Mouse (Mus musculus) gonadal fat pad, adult 2 months (tissue): ENCODE measurements around the gene Dhx33. TPM values are rescaled to one million over a fixed set of nuclear protein-coding genes. Genes with fewer than 3 reads are reported as not detected.

Experiments
- DNase-seq: peaks from one replicate; pipeline ENCODE4 v3.0.0-alpha.2; 2012; ENCODE audit warnings: low read depth
- polyA plus RNA-seq: library from polyadenylated mRNA; depleted of rRNA; stranded (reverse); fragments of >200 nt; gene quantifications from 2 replicates; pipeline ENCODE4 v1.2.3, GENCODE M21; 2012

Dhx33 gene
- polyA plus RNA-seq, 1 experiment = 30.8 TPM

DNA sequence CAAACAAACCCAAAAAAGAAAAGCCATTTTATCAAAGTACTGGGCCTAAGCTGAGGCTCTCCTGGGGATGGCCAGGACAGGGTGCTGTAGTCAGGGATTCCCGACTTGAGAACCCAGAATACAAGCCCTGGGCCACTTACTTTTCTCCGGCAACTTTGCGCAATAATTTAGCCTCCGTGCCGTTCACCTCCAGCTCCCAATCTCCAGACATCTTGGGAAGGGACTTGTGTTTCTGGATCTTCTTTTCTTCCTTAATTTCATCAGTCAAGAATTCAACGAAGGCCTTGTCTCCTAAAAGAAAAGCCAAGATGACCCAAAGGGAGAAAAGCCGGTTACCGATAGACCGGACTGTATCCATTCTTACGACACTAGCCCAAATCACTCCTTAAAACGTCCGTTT, 22.2 kb downstream of the Dhx33 start:
- DNase-seq = no peak

- DNase-seq = no peak
Observed at GRCm38 (mm10) chr11:70980751-70981510, 23.3 kb downstream of the Dhx33 start.

- DNase-seq = no peak
Observed at GRCm38 (mm10) chr11:70980232-70980631, 24.0 kb downstream of the Dhx33 start.

DNA sequence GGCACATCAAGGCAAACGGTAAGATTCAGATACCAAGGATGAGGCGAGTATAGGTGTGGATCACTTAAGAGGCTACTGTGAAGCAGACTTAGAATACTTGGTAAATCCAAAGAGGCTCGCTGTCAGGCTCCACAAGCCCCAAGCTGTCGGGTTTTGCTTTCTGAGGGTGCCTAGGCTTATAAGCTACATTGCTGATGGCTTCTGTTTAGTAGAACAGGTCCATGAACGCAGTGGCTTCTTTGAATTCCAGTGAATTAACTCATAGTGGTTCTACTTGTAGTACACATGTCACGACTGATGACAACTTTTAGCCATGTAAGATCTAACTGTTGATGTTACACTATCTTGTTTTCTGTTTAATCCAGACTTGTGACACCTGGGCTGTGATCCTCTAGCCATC, 26.9 kb downstream of the Dhx33 start:
- DNase-seq = no peak

DNA sequence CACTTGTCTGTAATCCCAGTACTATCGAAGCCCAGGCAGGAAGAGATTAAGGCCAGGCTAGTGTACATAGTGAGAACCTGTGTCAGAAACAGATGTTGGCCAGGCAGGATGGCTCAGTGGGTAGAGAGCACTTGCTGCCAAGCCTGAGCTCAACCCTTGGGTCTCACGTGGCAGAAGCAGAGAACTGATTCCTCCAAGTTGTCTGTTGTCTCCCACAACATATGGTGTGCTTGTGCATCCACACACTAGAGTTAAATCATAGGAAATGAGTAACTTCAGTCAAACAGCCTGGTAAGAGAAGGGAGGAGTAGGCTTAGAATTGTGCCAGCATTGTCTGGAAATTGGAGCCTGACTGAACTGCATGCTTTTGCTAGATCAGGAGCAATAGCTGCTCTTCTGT, 29.0 kb downstream of the Dhx33 start:
- DNase-seq = no peak

DNA sequence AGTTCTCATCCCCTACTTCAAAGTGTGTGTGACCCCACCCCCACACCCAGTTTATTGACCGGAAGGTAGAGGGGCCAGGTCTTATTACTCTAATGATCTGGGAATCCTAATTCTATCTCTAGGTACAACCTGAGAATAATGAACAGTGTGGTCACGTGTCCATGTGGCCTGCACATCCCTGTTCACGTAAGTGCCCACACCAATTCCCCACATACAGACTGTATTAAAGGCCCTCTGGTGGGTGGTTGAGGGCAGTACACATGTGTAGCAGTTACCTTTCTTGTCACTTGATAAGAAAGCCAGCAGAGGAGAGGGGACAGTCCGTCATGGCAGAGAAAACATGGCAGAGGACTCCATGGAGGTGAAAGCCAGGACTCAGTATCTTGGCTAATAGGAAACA, 30.3 kb downstream of the Dhx33 start:
- DNase-seq = no peak

GRCm38 (mm10) chr11:70972586-70972985, 31.7 kb downstream of the Dhx33 start:
- DNase-seq = no peak

GRCm38 (mm10) chr11:70970560-70971540, 33.4 kb downstream of the Dhx33 start:
- DNase-seq = no peak

DNA sequence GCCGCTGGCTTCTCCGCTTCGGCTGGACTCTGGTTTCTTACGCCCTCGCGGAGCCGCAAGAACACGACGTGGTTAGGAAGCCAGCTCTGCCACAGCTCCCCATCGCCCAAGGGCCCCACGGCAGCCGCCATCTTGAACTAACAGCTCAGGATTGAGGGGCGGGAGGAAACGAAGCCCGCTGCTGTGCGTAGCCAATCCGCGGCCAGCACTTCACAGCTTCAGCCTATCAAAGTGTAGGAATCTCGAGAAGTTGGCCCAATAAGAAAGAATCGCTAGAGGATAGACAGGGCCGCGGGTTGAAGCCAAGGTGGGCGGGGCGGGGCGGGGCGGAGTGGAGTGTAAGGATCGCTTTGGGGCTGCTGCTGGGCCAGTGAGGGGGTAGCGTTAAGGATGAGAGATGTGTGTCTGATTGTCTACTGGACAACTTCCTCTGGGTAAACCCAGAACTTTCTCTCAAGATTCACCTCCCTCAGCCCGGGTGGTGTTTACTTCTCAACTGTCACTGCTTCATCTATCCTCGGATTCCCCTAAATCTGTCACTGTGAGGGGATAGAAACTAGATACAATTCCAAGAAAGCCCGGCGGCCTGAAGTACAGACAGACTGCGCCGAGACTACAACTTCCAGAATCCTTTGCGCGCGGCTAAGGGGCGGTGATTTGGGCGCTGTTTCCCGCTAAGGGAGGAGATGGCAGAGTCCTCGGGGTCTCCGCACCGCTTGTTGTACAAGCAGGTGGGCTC, 34.2 kb downstream of the Dhx33 start, which contains the start of the genes Nup88 and Rpain:
Nup88 (minus strand) TSS at position 153 of the 739 bp plus-strand sequence.
Rpain (plus strand) TSS at position 393 of the 739 bp plus-strand sequence.
- DNase-seq = peak; percentile 77

- DNase-seq = no peak
Observed at GRCm38 (mm10) chr11:70969271-70969794, 34.9 kb downstream of the Dhx33 start.

- no peak for DNase-seq
Observed at GRCm38 (mm10) chr11:70964222-70964907, 39.9 kb downstream of the Dhx33 start.

DNA sequence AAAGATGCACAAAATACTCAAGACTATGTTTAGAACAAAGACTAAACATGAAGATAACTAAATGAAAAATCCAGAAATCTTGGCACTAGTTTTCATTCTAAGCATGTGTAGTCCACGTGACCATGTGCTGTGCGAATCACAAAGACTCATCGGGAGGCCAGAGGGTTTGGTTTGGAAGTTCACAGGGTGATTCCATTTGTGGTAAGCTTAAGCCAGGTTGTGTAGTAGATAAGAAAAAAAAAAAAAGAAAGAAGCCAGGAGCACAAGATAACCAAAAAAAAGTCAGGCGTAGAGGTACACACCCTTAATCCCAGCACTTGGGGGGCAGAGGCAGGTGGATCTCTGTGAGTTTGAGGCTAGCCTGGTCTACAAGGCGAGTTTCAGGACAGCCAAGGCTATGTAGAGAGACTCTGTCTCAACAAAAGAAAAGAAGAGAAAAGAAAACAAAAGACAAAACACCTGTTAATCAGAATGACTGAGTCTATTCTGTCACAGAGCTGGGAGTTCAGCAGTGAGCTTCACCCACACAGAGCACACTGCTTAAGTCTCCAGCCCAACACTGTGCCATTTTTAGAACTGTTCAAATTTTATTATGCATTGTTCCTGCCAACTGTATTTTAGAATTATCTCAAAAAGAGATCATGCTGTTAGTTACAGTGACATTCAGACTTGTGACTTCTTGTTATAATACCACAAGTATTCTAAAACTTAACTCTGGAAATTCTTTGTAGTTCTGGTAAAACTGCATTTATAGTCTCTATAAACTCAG, 43.3 kb downstream of the Dhx33 start:
- DNase-seq = no peak

- DNase-seq = no peak
Observed at GRCm38 (mm10) chr11:70954711-70955110, 49.5 kb downstream of the Dhx33 start.

DNA sequence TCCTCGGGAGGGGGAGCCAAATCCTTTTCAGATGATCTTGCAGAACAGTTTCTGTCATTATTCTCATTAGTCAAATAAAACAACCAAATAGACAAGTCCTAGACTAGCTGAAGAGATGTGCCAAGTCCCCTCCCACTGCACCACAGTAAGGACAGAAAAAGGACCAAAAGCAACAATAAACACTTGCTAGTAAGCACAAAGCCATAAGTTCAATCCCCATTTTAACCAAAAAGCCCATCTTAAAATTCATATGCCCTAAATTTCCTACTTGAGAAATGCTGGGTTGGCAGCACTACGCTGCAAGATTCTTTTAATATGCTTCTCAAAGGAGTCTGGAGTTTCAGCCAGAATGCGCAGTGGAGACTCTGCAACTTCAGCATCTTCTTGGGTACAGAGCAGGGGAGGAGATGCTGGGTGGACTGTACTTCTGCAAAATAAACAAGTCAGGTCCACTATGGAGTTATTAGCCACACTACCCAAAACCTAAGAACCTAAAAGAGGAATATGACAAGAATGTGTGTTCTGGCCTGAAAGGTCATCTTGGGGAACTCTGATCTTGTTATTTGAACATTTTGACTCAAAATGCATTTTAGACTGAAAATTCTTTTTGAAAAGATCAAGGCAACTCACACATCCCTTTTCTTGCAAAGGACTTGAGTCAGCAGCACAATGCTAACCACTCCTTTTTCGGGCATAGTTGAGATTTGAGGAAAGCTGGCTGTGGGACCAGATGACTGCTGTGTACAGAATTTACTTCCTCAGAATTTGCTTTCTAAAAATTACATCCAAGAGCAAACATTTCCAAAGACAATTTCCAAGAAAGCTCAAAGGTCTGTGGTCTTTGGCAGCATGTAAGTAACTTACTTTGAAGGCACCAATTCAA, 59.1 kb downstream of the Dhx33 start:
- DNase-seq = no peak

GRCm38 (mm10) chr11:70943651-70944050, 60.6 kb downstream of the Dhx33 start:
- DNase-seq = no peak

DNA sequence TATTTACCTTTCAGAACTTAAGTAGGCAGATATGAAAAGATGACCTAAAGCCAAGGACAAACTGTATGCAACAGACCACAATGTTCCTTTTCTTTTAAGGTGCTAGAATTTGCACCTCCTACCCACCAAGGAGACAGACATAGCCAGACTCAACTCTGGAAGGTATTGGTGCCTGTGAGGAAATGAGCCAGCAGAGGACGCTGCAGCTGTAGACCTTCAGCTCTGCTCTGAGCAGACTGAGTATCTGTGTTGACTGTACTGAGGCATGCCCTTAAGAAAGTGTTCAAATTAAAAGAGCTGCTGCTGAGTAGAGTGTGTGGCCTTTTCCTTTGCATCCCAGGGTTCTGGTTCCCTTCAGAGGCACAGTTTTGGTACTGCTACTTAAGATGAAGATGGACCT, 61.6 kb downstream of the Dhx33 start:
- DNase-seq = no peak

DNA sequence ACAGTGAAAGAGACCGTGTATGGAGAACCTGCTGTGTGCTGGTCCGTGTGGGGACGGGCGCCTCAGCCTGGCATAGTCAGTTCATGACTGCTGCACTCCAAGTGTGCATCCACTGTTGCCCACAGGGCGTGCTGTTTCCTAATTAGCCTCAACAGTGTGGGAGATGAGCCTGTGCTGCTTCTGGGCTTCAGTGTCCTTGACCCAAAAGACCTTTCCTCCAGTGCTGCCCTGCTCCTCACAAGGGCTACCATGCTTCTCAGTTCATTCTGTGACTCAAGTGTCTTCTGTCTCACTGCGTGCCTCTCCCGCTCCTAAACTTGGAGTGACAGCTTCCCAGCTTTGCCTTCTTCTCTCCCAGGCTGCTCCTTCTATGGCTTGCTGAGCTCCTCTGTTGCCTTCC, 68.9 kb downstream of the Dhx33 start:
- no peak for DNase-seq
